Mouse (Mus musculus) embryo, embryonic 10.5 days (tissue): ENCODE data around the gene Pgap2.

Source experiments
- DNase-seq: peaks from one replicate; pipeline ENCODE4 v3.0.0-alpha.2; 2015; ENCODE audit warnings: low spot score

The Pgap2 gene

GRCm38 (mm10) chr7:102209756-102210721 lies at the start of gene Pgap2, which contains the start of gene Nup98:
Gene Pgap2, plus strand, starts transcription at chr7:102210208.
Gene Nup98, minus strand, starts transcription at chr7:102210176.
- DNase-seq = peak; percentile 100

- DNase-seq = peak; percentile 36
Observed at GRCm38 (mm10) chr7:102170300-102170699, 39.7 kb upstream of the Pgap2 start.

- DNase-seq = no peak
Observed at GRCm38 (mm10) chr7:102183849-102184248, 26.2 kb upstream of the Pgap2 start.

- DNase-seq = peak; percentile 14
Observed at GRCm38 (mm10) chr7:102192356-102192755, 17.7 kb upstream of the Pgap2 start.

GRCm38 (mm10) chr7:102200576-102200975 lies 9.4 kb upstream of the Pgap2 start:
- DNase-seq = no peak

- no peak for DNase-seq
Observed at GRCm38 (mm10) chr7:102200996-102201785, 8.8 kb upstream of the Pgap2 start.

GRCm38 (mm10) chr7:102204296-102204857 lies 5.6 kb upstream of the Pgap2 start:
- no peak for DNase-seq

GRCm38 (mm10) chr7:102205646-102206045 lies 4.4 kb upstream of the Pgap2 start:
- DNase-seq = no peak

- no peak for DNase-seq
Observed at GRCm38 (mm10) chr7:102208806-102209363, 1.1 kb upstream of the Pgap2 start.

- no peak for DNase-seq
Observed at GRCm38 (mm10) chr7:102211071-102211470, 1.1 kb downstream of the Pgap2 start.

GRCm38 (mm10) chr7:102221899-102222298 lies 11.9 kb downstream of the Pgap2 start:
- DNase-seq = no peak

- DNase-seq = peak; percentile 81
Observed at GRCm38 (mm10) chr7:102222336-102222735, 12.3 kb downstream of the Pgap2 start.

- peak; percentile 82 for DNase-seq
Observed at GRCm38 (mm10) chr7:102222830-102223556, 13.0 kb downstream of the Pgap2 start.

- DNase-seq = no peak
Observed at GRCm38 (mm10) chr7:102223883-102224738, 14.1 kb downstream of the Pgap2 start.

GRCm38 (mm10) chr7:102226051-102226450 lies 16.0 kb downstream of the Pgap2 start:
- no peak for DNase-seq

GRCm38 (mm10) chr7:102228049-102228670 lies 18.2 kb downstream of the Pgap2 start:
- no peak for DNase-seq

GRCm38 (mm10) chr7:102229814-102230213 lies 19.8 kb downstream of the Pgap2 start:
- DNase-seq = no peak

- DNase-seq = no peak
Observed at GRCm38 (mm10) chr7:102233059-102233458, 23.1 kb downstream of the Pgap2 start.

- no peak for DNase-seq
Observed at GRCm38 (mm10) chr7:102238686-102239286, 28.8 kb downstream of the Pgap2 start.
